Mouse (Mus musculus) testis, postnatal 14 days (tissue): Measurements from ENCODE around the gene Gcnt4.
A peak's percentile ranks its signal among the peaks of the same experiment; 100 is the strongest.
"Not testable (repeated sequence)": the region's sequence is repeated elsewhere in the genome, so short reads cannot be mapped to it uniquely, and the experiment has no call there.

ENCODE experiments used
- DNase-seq: peaks from one replicate; pipeline ENCODE4 v3.0.0; 2021; ENCODE audit warnings: low spot score

Gene Gcnt4

DNA sequence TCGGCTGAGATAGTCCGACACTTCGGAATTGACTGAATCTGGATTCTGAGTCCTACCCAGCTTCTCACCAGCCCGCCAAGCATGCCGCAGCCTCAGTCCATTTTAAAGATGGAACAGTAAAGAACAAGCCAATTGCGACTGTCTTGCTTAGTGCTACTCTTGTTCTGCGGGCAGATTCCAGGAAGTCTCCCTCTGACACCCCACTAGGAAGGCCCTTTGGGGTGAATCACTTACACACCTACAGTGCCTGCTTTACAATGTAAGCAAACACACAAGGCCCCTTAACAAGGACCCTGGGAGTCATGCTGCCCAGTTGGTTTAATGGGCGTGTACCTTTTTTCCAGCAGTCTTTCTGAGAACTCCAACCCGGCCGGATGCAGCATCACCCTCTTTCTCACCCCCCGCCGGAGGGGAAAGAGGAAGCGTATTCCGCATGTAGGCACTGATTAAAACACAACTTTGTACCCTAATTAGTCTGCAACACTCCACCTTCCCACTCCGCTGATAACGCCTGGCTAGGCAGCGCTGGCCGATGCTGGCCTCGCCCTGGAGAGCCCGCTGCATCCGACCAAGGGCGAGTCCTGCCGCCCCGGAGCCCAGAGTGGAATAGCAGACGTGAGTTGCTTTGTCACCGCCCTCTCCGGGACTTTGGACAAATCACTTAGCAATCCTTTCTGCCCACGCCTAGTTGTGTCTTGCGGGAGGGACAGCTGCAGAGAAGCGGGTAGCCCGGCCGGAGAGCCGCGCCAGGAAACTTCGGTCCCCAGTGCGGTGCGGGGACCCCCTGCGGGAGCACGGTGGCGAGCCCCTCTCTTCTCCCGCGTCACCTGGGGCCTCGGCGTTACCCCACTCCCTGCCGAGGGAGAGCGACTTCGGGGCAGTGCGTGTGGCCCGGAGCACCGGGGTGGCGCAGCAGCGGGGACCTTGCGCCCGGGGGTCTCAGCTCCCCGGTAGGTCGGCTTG, at the start of gene Gcnt4:
Gene Gcnt4, plus strand, starts transcription at position 691 of the 963 bp plus-strand sequence.
- peak; percentile 64 for DNase-seq

DNA sequence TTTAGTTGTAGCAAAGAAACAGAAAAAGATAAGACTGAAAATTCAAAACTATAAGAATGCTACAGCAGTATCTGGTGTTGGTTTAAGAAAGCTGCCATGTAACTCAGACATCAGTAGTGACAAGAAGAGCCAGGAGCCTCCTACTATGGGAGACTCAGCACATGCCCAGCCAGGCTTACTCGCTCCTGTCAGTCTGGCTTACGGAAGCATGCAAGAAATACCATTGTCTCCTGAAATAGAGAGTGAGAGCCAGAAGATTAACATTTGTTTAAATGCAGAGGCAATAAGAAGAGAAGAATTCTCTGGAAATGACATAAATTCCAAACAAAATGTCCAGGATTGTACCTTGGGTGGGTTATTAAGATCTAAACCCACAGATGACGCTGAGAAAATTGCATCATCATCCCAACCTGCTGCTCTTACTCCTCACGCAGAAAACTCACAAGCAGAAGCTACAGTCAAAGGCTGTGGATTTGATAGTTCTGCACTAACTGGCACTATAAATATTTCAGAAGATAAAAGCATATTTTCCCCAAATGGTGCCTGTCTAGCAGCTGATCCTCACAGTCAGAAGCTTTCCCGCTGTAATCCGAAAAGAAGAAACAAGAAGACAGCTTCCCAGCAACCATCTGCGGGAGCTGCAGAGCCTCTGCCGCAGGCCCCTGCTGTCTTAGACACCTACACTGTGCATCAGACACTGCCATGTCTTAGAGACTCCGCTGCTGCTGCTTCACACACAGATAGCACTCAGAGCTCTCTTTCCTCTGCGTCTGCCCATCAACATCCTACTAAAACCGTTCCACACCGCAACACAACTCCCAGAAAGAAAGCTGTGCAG, 46.0 kb upstream of the Gcnt4 start:
- no peak for DNase-seq

DNA sequence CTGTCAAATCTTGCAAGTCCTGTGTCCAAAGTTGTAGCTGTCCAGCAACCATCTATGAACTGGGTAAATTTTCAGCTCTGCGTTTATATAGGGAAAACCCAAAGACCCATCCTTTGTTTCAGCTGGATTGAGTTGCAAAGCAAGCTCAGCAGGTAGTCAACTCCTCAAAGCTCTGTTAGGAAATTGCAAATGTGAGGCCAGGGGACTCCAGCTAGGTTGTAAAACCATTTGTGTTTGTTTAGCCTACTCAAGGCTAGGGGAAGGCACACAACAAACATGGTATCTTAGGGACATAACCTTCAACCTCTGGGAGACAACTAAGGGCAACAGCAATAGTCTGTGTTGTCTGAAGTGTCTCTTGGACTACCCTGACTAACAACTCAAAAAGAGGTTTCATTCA, 40.0 kb upstream of the Gcnt4 start:
- DNase-seq, result no peak

DNA sequence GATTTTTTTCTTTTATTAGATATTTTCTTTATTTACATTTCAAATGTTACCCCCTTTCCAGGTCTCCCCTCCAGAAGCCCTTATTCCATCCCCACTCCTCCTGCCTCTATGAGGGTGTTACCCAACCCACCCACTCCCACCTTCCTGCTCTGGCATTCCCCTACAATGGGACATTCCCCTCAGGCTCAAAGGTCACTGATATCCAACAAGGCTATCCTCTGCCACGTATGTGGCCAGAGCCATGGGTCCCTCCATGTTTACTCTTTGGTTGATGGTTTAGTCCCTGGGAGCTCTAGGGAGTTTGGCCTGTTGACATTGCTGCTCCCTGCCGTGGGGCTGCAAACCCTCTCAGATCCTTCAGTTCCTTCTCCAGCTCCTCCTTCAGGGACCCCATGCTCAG, 34.5 kb upstream of the Gcnt4 start:
- no peak for DNase-seq

DNA sequence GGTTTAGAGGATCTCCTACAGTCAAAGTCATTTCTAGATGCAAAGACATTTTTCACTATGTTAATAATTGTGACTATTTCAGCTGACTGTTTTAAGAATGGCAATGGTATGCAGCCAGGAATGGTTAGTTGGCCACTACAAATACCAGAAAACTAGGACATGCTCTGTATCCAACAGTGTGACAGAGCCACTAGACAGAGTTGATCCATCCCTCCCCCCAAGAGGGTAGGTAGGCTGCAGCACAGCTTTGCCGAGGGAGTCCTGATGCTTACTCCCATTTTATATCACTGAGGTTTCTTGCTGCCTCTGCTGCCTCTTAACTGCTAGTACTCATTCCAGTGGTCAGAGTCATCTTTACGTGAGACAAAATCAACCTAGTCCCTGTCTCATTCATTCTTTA, 29.3 kb upstream of the Gcnt4 start:
- DNase-seq, result no peak

DNA sequence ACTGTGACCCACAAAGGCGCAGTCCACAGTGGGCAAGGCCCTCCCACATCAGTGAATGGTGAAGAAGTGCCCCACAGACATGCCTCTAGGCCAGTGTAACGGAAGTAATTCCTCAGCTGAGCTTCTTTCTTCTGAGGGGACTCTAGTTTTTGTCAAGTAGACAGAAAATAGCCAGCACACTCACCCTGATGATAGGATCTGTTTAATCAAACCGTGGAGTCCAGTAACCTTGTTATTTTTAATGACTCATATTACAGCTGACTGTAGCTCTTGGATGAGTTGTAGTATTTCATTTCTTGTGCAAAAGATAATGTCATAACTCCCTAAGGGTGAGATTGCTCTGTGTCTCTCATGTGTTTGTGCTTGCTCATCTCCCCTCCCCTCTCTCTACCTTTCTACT, 17.8 kb upstream of the Gcnt4 start:
- no peak for DNase-seq

DNA sequence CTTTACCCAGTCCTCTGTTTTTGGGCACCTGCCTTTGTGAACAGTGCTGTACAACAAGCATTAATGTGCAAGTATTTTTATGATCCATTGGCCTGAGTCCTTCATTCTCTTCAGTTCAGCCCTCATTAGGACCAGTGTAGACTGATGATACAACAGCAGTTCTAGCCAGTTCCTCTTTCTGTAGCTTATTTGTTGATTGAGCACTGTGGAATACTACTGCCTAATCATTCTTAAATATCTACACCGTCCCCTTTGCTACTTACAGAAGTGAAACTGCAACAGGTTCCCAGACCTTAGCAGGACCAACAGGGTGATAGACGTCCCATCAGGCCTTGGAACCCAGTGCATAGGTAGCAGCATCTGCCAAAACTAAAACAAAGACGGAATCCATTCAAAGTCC, 13.3 kb upstream of the Gcnt4 start:
- DNase-seq, result no peak

DNA sequence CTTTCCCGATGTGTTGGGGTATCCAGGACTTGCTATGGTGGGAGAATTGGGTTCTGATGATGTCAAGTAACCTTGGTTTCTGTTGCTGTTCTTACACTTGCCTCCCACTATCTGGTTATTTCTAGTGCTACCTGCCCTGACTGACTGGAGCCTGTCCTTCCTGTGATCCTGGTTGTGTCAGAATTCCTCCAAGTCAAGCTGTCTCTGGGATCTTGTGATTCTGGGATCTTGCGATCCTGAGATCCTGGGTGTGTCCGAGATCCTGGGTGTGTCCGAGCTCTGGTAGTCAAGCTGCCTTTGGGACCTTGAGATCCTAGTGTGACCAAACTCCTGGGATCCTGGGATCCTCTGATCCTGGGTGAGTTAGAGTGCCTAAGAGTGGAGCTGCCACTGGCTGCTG, 1.4 kb upstream of the Gcnt4 start:
- not testable (repeated sequence) for DNase-seq

DNA sequence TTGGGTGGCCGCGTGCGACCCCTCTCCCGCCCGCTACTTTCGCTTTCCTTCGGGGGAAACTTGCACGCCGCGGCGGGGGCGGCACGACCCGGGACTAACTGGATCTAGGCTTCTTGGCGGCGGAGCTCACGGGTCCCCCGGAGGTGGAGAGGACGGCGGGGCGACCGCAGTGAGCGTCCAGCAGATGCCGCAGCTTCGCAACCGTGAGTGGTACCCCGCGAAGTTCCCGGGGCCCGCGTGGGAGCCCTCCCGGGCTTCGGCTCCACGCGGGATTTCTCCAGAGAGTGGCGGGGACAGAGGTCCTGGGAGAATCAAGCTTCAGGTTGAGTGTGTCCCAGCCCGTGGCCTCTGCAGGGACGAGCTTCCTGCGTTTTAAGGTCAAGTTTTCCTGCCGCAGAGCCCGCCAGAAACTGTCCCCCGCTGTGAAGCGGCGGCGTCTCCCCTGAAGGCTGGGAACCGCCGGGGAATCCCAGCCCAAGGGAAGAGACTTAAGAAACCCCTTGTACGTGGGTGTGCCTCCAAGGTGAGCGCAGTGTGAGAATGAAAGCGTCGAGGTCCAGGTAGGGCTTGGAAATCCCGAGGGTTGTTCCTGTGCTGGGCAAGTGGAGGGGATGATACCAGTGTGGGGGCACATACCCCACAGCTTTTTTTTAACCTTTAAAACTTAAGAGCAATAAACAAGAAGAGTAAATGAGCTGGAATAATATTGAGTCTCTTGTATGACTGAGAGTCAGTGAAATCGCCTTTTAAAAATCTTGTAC, 676 bp downstream of the Gcnt4 start:
- DNase-seq, result no peak

DNA sequence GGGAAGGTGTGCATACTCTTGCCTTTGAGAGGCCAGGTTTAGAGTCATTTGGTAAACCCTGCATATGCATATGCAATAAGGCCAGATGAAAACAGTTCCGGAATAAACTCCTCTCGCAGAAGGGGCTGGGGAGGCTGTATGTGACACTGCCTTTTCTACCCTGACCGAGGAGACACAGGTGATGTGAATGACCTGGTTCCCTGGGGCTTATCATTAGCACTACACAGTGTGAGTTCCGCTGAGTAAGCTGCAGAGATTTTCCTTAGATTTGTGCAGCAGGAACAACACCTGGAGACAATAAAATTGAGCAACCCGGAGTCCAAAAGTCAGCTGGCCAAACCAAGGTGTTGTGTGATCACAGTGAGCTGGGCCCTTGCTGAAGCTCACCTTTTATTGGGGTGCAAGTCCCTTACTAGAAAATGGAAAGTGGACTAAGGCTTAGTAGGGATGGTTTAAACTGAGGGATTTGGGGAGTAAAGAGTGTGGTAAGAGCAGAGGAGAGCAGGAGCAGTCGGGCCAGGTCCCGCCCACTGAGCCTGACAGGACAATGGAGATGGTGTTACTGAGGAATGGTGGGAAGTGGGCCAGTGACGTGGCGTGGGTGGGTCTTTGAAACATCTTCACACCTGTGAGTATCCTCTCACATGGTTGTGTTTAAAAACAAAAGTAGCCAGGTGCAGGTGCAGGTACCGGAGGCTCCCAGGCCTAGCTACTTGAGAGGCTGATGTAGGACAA, 1.7 kb downstream of the Gcnt4 start:
- no peak for DNase-seq

DNA sequence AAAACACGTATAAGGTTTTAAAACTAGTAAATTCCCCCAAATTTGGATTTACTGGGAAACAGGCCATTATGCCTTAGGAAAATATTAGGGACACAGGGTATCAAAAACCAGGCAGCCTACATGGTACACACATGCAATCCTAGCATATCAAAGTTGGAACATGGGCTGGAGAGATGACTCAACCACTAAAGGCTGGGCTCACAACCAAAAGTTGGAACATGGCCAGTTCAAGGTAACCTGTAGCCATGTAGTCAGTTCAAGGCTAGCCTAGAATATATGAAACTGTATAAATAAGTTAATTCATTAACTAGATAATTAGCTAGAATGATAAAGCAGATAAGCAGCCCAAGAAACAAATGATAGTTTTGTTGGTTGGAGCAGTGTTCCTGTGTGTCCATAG, 3.3 kb downstream of the Gcnt4 start:
- no peak for DNase-seq

DNA sequence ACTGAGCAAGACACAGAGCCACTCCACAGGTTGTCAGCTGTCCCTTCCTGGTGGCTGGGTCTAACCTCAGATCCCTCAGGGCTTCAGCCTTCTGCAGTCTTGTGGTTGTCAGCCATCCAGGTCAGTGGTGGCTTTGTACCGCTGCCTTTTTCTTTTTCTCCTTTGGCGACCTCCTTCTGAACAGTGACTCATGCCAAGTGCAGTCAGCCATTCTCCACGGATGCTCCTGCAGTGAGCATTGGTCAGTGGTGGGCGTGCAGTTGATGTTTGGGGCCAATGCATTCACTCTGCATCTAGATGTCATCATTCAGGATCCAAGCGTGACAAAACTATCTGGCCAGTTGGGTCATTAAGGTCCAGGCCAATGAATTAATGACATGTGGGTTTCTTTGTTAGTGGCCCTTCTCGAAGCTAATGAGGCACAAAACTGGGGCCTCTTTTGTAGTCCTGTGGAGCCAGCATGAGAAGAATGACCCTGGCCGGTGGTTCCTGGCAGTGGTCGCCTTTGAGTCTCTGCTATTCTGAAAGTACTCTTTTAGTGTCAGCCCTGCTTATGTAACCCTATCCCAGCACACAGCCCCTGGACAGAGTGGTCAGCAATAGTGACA, 4.0 kb downstream of the Gcnt4 start:
- DNase-seq, result no peak

DNA sequence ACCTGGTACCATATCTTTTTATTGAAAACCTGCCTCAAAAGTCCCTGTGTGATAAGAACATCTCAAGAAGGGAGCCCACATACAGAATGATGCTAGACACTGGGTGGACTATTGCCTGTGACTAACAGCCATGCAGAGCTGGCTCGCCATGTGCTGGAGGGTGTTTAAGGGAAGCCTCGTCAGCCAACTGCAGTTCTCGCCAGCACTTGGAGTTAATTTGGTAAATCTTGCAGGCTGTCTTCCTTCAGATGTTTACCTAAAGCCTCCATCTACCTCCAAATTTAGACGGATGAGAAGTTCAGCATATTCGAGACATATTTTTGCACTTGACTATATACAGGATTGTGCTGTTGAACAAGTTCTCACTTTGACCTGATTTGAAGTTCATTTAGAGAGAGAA, 8.3 kb downstream of the Gcnt4 start:
- DNase-seq, result no peak

DNA sequence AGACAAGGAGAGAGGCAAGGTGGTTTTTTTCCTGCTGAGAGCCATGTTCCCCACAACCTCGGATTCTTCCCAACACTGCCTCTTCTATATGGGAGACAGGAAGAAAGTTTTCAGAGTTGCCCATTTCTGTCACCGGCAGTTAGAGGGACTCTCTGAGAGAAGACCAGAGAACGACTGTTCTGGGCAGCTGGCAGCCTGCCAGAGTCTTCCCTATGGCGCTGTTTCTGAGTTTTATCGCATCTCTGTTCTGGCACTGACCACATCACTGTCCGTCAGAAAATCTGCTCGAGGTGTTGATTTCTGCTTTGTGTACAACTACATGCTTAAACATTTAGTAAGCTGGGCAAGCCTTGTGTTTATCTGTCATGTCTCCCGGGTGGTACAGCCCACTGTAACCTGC, 8.9 kb downstream of the Gcnt4 start:
- DNase-seq, result no peak

DNA sequence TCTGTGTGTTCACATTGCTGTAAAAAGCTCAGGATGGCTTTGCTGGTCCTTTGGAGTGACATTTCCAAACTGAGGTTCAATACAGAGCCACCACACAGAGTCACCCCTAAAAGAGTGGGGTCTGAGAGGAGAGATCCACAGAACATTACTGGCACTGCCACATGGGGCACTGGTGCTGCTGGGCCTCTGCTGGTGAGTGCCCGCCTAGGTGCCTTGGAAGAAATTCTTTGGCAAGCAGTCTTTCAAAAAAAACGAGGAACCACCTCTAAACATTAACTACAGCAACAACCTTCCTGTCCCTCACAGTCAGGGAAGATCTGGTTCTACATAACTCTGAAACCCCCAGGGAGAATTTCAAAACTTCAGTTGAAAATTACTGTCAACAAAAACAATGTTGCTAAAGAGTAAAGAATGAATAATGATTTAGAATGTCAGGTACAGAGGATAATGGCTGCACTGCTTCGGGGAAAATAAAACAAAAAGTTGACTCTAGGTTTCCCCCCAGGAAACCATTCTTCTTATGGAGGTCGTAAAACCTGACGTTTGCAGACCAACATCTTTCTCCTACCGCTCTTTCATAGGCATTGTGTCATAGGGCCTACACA, 11.8 kb downstream of the Gcnt4 start:
- no peak for DNase-seq

DNA sequence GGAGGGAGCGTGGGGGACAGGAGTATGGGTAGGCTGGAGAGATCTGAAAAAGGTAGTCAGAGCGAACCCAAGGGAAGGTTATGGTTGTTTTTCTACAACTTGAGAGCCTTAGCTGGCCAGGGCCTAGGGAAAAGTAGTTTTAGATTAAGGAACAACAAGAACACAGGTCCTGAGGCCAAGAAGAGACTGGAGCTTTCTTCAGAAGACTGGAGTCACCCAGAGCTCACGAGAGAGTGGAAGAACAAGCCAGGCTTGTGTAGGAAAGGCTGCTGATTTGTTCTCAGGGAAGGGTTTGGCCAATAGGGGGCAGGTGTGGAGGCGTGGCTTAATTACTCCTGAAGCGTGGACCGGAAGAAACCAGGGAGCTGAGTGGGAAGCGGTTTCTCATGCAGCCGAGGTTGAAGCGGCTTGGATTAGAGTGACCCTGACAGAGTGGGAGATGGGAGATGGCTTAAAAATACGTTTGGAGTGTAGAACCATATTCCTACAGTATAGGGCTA, 12.6 kb downstream of the Gcnt4 start:
- peak; percentile 54 for DNase-seq

DNA sequence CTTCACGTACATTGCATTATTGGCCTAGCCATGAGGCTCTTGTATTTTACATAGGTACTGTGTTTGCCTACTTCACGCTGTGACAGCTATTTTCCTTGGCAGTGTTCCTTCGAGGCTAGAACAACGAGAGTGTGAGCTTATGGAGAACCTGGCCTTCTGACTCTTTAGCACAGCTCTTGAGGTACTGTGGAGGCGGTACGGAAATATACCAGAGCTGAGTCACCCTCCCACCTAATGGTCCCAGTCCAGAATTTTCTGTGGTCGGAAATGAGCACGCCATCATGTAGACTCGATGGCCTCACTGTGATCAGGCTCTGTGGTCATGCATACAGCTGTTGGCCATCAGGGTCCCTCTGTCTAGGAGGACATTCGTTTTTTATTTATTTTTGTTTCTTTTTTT, 15.2 kb downstream of the Gcnt4 start:
- no peak for DNase-seq

DNA sequence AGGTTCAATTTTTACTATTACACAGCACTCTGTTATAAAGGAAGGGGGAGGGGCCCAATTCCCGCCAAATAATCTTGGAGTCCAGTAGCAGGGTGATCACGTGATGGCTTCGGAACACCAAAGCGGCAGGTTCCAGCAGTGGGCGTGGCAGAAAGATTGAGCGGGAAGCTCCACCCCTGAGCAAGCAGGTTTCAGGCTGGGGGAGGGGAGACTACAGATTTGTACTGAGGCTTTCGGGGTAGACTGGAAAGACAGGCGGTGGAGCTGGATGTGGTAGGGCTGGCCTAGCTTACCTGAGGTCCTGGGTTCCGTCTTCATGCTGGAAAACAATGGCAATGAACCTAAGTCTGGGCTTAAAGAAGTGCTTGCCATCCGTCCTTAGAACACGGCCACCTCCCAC, 17.0 kb downstream of the Gcnt4 start:
- DNase-seq, result not testable (repeated sequence)

DNA sequence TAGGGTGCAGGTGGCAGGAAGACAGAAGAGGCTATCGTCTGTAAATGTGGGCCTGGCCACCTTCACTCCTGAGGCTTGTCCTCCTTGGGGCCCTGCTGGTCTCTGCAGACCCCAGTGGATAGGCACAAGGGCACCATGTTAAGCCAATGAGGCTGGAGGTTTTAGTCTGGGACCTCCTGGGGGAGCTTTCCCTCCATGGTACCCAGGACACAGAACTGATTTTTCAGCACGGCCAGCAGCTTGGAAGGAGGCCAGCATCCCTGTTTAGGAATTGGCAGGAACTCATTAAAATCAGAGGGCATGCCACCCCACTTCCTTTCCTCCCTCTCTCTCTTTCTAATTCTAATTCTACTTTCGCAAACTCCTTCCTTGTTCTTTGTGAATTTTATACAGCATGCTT, 19.1 kb downstream of the Gcnt4 start:
- DNase-seq, result peak; percentile 28

DNA sequence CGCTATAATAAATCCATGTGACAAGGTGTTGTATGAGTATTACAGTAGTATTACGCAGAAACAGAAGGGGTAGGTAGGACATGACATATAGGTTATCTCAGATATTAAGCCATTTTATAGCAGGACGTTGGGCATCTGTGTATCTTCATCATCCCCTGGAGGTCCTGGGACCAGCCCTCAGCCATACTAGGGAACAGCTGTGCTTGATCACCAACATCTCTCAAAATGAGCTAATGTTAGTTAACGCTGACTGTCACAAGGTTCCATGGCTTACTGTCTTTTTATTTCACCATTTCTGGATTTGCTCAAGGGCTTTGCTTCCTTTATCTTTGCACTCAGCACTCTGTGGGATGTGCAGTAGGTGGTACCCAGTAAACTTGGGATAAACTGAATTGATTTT, 21.3 kb downstream of the Gcnt4 start:
- no peak for DNase-seq

DNA sequence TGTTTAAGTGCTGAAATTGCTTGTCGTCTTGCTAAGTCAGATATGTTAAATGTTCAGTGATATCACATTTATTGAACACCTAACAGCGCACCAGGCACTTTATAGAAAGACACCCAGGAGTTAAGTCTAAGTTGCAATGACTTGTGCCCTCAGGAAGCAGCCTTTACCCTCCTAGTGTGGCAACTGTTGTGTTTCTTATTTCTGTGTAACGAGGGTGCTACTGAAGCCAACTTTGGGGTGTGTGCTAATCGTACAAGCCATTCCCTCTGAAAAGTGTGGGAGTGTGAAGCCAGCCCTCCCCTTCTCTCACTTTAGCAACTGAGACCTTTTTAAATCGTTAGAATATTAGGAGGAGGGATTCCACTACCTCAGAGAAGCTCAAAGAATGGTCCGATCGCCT, 23.2 kb downstream of the Gcnt4 start:
- DNase-seq, result no peak
